Mouse (Mus musculus): ENCODE data around the gene 1700029I15Rik. TPM values are rescaled to one million over a fixed set of nuclear protein-coding genes. Genes with fewer than 3 reads are reported as not detected.

1700029I15Rik gene
- polyA plus RNA-seq, 1 experiment from 2014 or later = 1.8 TPM

DNA sequence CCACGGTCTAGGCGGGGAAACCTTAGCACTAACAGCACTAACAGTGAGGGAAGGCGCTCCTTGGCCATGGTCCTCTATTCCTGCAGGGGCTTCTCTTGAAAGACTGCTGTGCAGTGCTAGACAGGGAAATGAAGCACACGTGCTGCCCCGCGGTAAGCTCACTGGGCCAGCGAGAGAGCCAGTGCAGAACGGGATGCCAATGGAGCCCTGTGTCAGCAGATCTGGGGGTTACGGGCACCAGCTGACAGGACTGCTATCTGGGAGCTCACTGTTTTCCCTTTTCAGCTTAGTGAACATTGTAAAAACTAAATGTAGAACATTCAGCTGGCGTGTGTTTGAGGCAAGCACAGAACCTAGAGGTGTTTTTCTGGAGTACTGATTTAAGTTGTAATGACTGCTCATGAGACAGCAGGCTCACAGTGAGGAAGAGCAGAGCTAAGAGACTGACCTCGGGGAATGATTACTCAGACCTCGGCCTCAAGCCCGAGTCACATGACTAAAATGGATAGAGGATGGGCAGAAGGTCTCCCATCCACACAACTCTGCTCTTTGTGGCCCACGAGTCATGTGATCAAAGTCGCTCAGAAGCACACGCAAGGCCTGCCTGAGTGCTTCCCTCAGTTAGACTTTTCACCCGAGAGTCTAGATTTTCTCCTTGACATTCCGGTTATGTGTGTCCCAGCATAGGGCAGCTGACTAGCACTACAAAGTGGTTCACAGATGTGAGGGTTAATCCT, 26.1 kb downstream of the 1700029I15Rik start:
- no peak for ATAC-seq (replicated peaks; ENCODE audit: extremely low read depth, insufficient read depth, low FRiP score)
- Histone ChIP-seq H3K4me1 (ENCODE audit: control insufficient read depth, insufficient read depth, low read length) (no peaks in the 10 kb centered on the region), H3K4me3 (ENCODE audit: low read length) (no peak overlapping the region), H3K27me3 (ENCODE audit: control insufficient read depth, insufficient read depth, low read length) (no peaks in the 10 kb centered on the region), H3K9me3 (replicated peaks; ENCODE audit: control insufficient read depth, low read length) (no peaks in the 10 kb centered on the region), H3K27ac (ENCODE audit: low read length) (no peak overlapping the region), H3K9ac (ENCODE audit: low read length) (no peak overlapping the region), H3K36me3 (ENCODE audit: control insufficient read depth, insufficient read depth) (peaks cover 58% of the 10 kb centered on the region), H3K4me2 (ENCODE audit: low read depth, low read length) (no peak overlapping the region)
- WGBS = 85% methylated on average over 18 of the region's 18 CpGs

DNA sequence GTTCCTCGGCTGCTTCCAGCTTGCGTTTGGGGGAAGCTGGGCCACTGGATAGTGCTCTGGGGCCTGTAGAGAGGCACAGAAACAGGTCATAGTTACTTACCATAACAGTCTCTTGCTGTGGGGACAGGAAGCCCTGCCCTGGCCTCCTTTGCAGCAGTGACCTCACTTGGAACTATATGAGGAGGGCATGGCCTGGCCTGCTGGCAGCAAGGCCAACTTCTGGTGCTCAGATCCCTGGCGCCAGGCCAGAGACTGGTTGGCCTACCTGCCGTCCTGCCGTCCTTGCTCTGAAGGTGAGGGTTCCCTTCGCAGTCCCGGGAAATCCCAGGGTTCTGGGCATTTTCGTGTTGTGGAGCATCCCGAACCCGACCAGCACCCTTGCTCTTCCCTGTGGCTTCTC, 29.4 kb downstream of the 1700029I15Rik start:
- Histone ChIP-seq H3K27me3 (ENCODE audit: control insufficient read depth, insufficient read depth, low read length) (no peaks in the 10 kb centered on the region), H3K4me2 (ENCODE audit: low read depth, low read length) (no peak overlapping the region), H3K4me3 (ENCODE audit: low read length) (no peak overlapping the region), H3K27ac (ENCODE audit: low read length) (no peak overlapping the region), H3K4me1 (ENCODE audit: control insufficient read depth, insufficient read depth, low read length) (no peaks in the 10 kb centered on the region), H3K36me3 (ENCODE audit: control insufficient read depth, insufficient read depth) (peaks cover 68% of the 10 kb centered on the region), H3K9me3 (replicated peaks; ENCODE audit: control insufficient read depth, low read length) (no peaks in the 10 kb centered on the region), H3K9ac (ENCODE audit: low read length) (no peak overlapping the region)
- WGBS = 84% methylated on average over 10 of the region's 10 CpGs
- ATAC-seq (replicated peaks; ENCODE audit: extremely low read depth, insufficient read depth, low FRiP score) = no peak

DNA sequence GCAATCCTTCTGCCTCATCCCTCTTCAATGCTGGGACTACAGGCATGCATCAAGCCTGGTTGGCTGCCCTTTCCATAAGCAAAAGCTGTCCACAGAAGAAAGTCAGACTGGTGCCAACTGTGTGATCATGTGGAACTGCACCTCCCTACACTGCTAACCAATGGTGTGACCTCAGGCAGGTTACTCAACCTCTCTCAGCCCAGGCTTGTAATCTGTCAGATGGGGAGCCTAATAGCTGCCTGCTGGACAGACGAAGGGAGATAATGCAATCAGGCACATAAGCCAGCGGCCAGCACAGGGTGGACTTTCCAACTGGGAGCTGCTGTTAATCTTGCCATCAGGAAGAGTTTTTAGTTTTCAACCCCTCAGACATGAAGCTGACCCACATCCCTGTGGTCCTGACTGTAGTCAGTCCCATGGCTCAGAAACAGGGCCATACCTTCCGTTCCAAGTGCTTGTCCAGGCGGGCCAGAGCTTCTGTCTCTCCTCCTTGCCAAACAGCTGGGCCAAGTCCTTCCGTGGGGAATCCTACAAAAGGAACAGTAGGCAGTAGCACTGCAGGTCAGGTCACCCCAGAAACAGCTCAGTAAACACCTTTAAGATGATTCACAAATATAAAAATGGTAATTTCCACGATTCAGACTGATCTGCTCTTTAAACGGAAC, 39.5 kb downstream of the 1700029I15Rik start:
- Histone ChIP-seq H3K27ac (ENCODE audit: low read length) (no peak overlapping the region), H3K4me1 (ENCODE audit: control insufficient read depth, insufficient read depth, low read length) (peaks cover 37% of the 10 kb centered on the region), H3K9ac (ENCODE audit: low read length) (no peak overlapping the region), H3K4me2 (ENCODE audit: low read depth, low read length) (no peak overlapping the region), H3K27me3 (ENCODE audit: control insufficient read depth, insufficient read depth, low read length) (no peaks in the 10 kb centered on the region), H3K9me3 (replicated peaks; ENCODE audit: control insufficient read depth, low read length) (no peaks in the 10 kb centered on the region), H3K4me3 (ENCODE audit: low read length) (no peak overlapping the region), H3K36me3 (ENCODE audit: control insufficient read depth, insufficient read depth) (peaks cover 47% of the 10 kb centered on the region)
- WGBS = 86% methylated on average over 7 of the region's 7 CpGs
- ATAC-seq (replicated peaks; ENCODE audit: extremely low read depth, insufficient read depth, low FRiP score) = no peak

DNA sequence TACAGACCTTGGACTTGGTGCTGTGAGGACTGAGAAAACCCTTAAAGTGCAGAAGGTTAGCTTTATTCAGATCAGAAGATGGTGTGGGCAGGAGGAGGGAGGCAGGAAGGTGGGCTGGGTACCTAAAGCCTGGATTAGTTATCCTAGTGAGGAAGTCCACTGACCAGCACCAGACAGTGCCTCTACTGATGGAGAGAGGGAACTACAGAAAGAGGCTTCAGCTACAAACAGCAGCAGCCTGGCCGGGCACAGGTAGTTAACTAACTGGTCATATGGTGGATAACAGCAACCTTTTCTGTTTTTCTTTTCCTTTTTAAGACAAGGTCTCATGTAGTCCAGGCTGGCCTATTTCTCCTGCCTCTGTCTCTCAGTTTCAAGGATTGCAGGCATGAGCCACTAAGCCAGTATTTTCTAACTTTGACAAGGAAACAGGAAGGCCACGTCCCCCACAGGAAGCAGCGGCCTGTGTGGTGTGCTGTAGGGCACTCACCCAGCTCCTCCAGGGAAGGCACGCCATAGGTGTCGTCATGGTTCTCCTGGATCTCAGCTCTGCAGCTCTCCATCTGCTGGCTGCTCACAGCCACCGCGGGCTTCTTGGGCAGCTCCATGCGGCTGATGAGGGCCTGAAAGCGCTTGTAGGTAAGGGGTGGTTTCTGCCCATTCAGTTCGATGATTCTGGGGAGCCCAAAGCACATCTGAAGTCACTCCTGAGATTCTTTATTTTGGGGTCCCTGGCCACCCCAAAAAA, 40.2 kb downstream of the 1700029I15Rik start:
- Histone ChIP-seq H3K9me3 (replicated peaks; ENCODE audit: control insufficient read depth, low read length) (no peaks in the 10 kb centered on the region), H3K27me3 (ENCODE audit: control insufficient read depth, insufficient read depth, low read length) (no peaks in the 10 kb centered on the region), H3K4me2 (ENCODE audit: low read depth, low read length) (no peak overlapping the region), H3K4me3 (ENCODE audit: low read length) (no peak overlapping the region), H3K27ac (ENCODE audit: low read length) (peak overlapping the region; percentile 91), H3K9ac (ENCODE audit: low read length) (no peak overlapping the region), H3K4me1 (ENCODE audit: control insufficient read depth, insufficient read depth, low read length) (peaks cover 44% of the 10 kb centered on the region), H3K36me3 (ENCODE audit: control insufficient read depth, insufficient read depth) (peaks cover 41% of the 10 kb centered on the region)
- ATAC-seq (replicated peaks; ENCODE audit: extremely low read depth, insufficient read depth, low FRiP score) = no peak
- WGBS = 54% methylated on average over 10 of the region's 10 CpGs

DNA sequence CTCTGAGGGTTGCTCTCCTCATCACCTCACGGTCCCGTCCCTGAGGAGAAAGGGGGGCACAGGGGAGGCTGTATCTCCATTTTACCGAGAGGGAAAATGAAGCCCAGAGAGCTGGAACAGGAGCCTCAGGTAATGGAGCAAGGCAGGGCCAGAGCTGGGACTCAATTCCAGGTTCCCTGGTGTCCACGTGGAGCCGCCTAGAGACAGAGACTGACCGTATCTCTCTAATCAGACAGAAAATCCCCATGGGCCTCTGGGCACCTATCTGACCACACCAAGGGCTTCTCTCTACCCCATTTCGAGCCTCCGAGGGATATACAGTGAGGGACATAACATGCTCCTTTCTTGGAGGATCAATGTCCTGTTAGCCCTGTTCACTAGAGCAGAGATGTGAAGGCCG, 40.8 kb downstream of the 1700029I15Rik start:
- H3K27ac ChIP-seq (ENCODE audit: low read length) = peak overlapping the region; percentile 91
- ATAC-seq (replicated peaks; ENCODE audit: extremely low read depth, insufficient read depth, low FRiP score) = no peak
- H3K27me3 ChIP-seq (ENCODE audit: control insufficient read depth, insufficient read depth, low read length) = no peaks in the 10 kb centered on the region
- H3K4me1 ChIP-seq (ENCODE audit: control insufficient read depth, insufficient read depth, low read length) = peaks cover 49% of the 10 kb centered on the region
- peak overlapping the region; percentile 57 for H3K9ac ChIP-seq (ENCODE audit: low read length)
- 83% methylated on average over 9 of the region's 9 CpGs for WGBS
- H3K4me2 ChIP-seq (ENCODE audit: low read depth, low read length) = no peak overlapping the region
- peaks cover 38% of the 10 kb centered on the region for H3K36me3 ChIP-seq (ENCODE audit: control insufficient read depth, insufficient read depth)
- no peaks in the 10 kb centered on the region for H3K9me3 ChIP-seq (replicated peaks; ENCODE audit: control insufficient read depth, low read length)
- H3K4me3 ChIP-seq (ENCODE audit: low read length) = no peak overlapping the region

DNA sequence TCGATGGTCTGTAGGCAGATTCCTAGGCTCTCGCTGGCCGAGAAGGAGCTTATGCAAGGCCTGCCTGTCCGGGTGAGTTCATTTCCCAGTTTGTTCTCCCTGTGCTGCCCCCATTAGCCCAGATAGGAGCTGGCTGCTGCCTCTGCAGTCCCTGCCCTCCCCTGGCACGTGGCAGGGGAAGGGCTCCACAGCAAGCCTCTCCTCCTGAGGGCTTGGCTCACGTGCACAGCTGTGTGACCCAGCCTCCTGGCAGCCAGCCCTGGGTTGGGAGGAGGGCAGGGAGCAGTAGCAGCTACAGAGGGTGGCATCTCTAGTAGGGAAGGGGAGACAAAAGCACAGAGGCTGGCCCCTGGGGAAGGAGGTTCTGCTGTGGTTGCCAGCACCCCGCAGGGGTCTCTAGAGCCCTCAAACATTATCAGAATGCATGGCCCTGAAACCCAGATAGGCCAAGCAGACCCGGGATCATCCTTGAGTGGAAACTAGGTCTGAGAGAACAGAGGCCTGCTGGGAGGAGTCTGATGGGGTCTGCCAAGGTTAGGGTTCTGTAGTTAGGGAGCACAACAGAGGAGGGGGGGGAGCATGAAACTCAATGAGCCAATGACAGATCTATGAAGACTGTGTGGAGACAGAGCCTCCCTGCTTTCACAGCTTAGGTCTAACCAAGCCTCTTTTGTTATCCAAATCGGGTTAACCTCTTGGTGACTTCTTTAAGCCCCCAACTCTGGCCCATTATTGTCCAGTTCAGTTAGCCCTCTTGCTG, 41.5 kb downstream of the 1700029I15Rik start:
- H3K36me3 ChIP-seq (ENCODE audit: control insufficient read depth, insufficient read depth) = peaks cover 33% of the 10 kb centered on the region
- WGBS = 56% methylated on average over 9 of the region's 9 CpGs
- peak overlapping the region; percentile 91 for H3K27ac ChIP-seq (ENCODE audit: low read length)
- H3K9ac ChIP-seq (ENCODE audit: low read length) = peak overlapping the region; percentile 57
- H3K4me2 ChIP-seq (ENCODE audit: low read depth, low read length) = no peak overlapping the region
- H3K4me1 ChIP-seq (ENCODE audit: control insufficient read depth, insufficient read depth, low read length) = peaks cover 57% of the 10 kb centered on the region
- H3K4me3 ChIP-seq (ENCODE audit: low read length) = no peak overlapping the region
- peak; percentile 85 for ATAC-seq (replicated peaks; ENCODE audit: extremely low read depth, insufficient read depth, low FRiP score)
- H3K27me3 ChIP-seq (ENCODE audit: control insufficient read depth, insufficient read depth, low read length) = no peaks in the 10 kb centered on the region
- no peaks in the 10 kb centered on the region for H3K9me3 ChIP-seq (replicated peaks; ENCODE audit: control insufficient read depth, low read length)

DNA sequence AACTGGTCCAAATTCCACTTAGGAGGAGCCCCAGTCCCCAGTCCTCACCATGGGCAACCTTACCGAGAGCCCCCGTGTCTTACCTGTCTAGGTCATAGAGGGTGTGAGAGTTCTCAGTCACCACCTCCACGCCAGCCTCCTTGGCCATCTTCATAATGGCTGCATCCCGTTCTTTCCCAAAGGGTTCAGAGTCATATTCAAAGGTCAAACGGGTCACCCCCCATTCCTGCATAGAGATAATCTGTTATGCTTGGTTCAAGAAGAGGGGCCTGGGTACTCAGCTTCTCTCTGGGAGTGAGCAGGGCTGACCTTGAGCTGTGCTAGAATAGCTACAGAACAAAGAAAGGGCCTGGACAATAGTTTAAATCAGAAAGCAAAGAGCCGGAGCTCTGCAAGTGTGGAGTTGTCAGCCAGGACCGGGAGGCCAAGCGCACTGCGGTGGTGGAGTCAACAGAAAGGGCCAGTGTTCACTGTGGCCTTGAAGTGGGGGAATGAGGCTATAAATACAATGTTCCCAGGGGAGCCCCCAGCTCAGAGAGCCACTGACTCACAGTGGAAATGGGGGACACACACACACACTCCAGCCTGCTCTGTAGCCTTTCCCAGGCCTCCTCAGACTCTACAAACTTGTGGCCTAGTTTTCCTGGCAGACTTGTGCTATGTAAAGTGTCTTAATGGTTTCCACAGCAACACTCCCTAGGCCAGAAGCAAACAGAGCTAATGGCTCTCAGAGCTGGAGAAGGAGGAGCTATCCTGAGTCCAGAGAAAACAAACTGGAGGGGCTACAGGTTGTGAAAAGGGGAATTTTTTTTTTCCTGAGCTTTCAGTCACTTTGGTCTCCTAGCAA, 42.3 kb downstream of the 1700029I15Rik start:
- H3K27me3 ChIP-seq (ENCODE audit: control insufficient read depth, insufficient read depth, low read length) = no peaks in the 10 kb centered on the region
- H3K4me1 ChIP-seq (ENCODE audit: control insufficient read depth, insufficient read depth, low read length) = peaks cover 62% of the 10 kb centered on the region
- peaks cover 30% of the 10 kb centered on the region for H3K36me3 ChIP-seq (ENCODE audit: control insufficient read depth, insufficient read depth)
- 59% methylated on average over 9 of the region's 9 CpGs for WGBS
- H3K27ac ChIP-seq (ENCODE audit: low read length) = peak overlapping the region; percentile 91
- H3K9ac ChIP-seq (ENCODE audit: low read length) = peak overlapping the region; percentile 14; the same call in 1 of the 2 replicates
- H3K4me2 ChIP-seq (ENCODE audit: low read depth, low read length) = peak overlapping the region; percentile 7; the same call in 1 of the 2 replicates
- no peaks in the 10 kb centered on the region for H3K9me3 ChIP-seq (replicated peaks; ENCODE audit: control insufficient read depth, low read length)
- H3K4me3 ChIP-seq (ENCODE audit: low read length) = no peak overlapping the region
- peak; percentile 54 for ATAC-seq (replicated peaks; ENCODE audit: extremely low read depth, insufficient read depth, low FRiP score)

DNA sequence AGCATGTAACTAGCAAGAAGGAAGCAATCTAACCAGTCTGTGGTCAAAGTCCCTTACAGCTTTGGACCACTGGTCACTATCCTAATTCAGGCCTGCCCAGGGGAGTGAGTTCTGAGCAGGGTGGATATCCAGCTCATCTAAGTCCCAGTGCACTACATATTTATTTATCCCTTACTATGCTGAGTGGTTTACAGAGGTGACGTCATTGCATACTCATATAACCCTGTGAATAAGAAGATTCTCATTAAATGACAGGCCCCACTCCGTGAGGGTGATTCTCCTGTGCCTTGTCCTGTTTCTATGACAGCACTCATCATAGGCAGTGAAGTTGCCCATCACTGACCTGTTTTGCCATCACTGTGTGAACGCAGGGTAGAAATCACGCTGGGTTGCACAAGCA, 43.0 kb downstream of the 1700029I15Rik start:
- Histone ChIP-seq H3K27me3 (ENCODE audit: control insufficient read depth, insufficient read depth, low read length) (no peaks in the 10 kb centered on the region), H3K9me3 (replicated peaks; ENCODE audit: control insufficient read depth, low read length) (no peaks in the 10 kb centered on the region), H3K4me1 (ENCODE audit: control insufficient read depth, insufficient read depth, low read length) (peaks cover 67% of the 10 kb centered on the region), H3K4me2 (ENCODE audit: low read depth, low read length) (no peak overlapping the region), H3K36me3 (ENCODE audit: control insufficient read depth, insufficient read depth) (peaks cover 26% of the 10 kb centered on the region), H3K9ac (ENCODE audit: low read length) (no peak overlapping the region), H3K4me3 (ENCODE audit: low read length) (no peak overlapping the region), H3K27ac (ENCODE audit: low read length) (peak overlapping the region; percentile 91)
- ATAC-seq (replicated peaks; ENCODE audit: extremely low read depth, insufficient read depth, low FRiP score) = no peak
- 81% methylated on average over 4 of the region's 4 CpGs for WGBS
